Mouse (Mus musculus): Measurements from ENCODE around the gene Vmn2r77.
A peak's percentile ranks its signal among the peaks of the same experiment; 100 is the strongest.
"Not testable (repeated sequence)": the region's sequence is repeated elsewhere in the genome, so short reads cannot be mapped to it uniquely, and the experiment has no call there.

The Vmn2r77 gene

GRCm38 (mm10) chr7:86794727-86795126 is at the start of gene Vmn2r77:
Gene Vmn2r77 (plus strand): TSS chr7:86795027.
- DNase-seq, result no peak

GRCm38 (mm10) chr7:86760751-86761150 is 34.1 kb upstream of the Vmn2r77 start:
- DNase-seq, result no peak

GRCm38 (mm10) chr7:86764628-86765027 is 30.2 kb upstream of the Vmn2r77 start:
- no peak for DNase-seq

GRCm38 (mm10) chr7:86771621-86772020 is 23.2 kb upstream of the Vmn2r77 start:
- DNase-seq, result no peak

GRCm38 (mm10) chr7:86775617-86776325 is 19.1 kb upstream of the Vmn2r77 start, which contains the start of gene Folh1:
Gene Folh1 (minus strand): TSS chr7:86775943.
- DNase-seq, result peak; percentile 11

- DNase-seq, result not testable (repeated sequence)
Observed at GRCm38 (mm10) chr7:86815241-86815640, 20.4 kb downstream of the Vmn2r77 start.

GRCm38 (mm10) chr7:86815716-86816115 is 20.9 kb downstream of the Vmn2r77 start:
- not testable (repeated sequence) for DNase-seq

- no peak for DNase-seq
Observed at GRCm38 (mm10) chr7:86816466-86816865, 21.6 kb downstream of the Vmn2r77 start.
